Comparison of ENCODE assay signal across 25 mouse cellular contexts in genomic region chr13:99096837-99097236, GRCm38 (mm10).
"Had no signal": no experiment of that assay in that cellular context is flagged by ENCODE, and none has a peak within 500 bp of the region (broad histone marks: within the 10 kb centered on the region; RNA-seq: fewer than 3 reads in every experiment).

No protein-coding gene starts in this region.

- H3K9me3 ChIP-seq: heart, embryonic 12.5 days; hindbrain, embryonic 10.5 days; hindbrain, embryonic 12.5 days; intestine, embryonic 15.5 days; limb, embryonic 10.5 days; limb, embryonic 12.5 days; liver, embryonic 13.5 days had no signal

- H3K4me3 ChIP-seq: gastrocnemius, adult 2 months; heart, adult 2 months; heart, embryonic 12.5 days; hindbrain, embryonic 10.5 days; hindbrain, embryonic 12.5 days; intestine, embryonic 15.5 days; limb, embryonic 10.5 days; limb, embryonic 12.5 days; liver, embryonic 13.5 days had no signal

- H3K4me2 ChIP-seq: heart, embryonic 12.5 days; hindbrain, embryonic 12.5 days; hindbrain, embryonic 14.5 days; intestine, embryonic 15.5 days; limb, embryonic 12.5 days; liver, embryonic 11.5 days; liver, embryonic 13.5 days had no signal

- H3K9ac ChIP-seq: heart, embryonic 12.5 days; hindbrain, embryonic 12.5 days; hindbrain, embryonic 14.5 days; intestine, embryonic 15.5 days; limb, embryonic 12.5 days; liver, embryonic 13.5 days had no signal

- ATAC-seq: forebrain, embryonic 16.5 days; hindbrain, embryonic 16.5 days; inflammation-experienced regulatory T-cells, adult 6 months; intestine, embryonic 15.5 days; intestine, postnatal 0 days had no signal

- H3K27ac ChIP-seq: gastrocnemius, adult 2 months; heart, adult 2 months; hindbrain, embryonic 10.5 days; hindbrain, embryonic 12.5 days; hindbrain, embryonic 14.5 days; intestine, embryonic 15.5 days; limb, embryonic 10.5 days; limb, embryonic 12.5 days; liver, embryonic 13.5 days had no signal

- H3K27me3 ChIP-seq: hindbrain, embryonic 12.5 days; intestine, embryonic 15.5 days; limb, embryonic 12.5 days; liver, embryonic 13.5 days had no signal

- DNase-seq: gastrocnemius, adult 2 months; gastrocnemius, postnatal 10 days; gastrocnemius, postnatal 25 days; heart, adult 2 months; heart, postnatal 10 days; heart, postnatal 4 days; kidney, adult 18-20 months; kidney, adult 8-10 months; kidney, postnatal 10 days; kidney, postnatal 25 days; kidney, postnatal 4 days; liver; liver, embryonic 13.5 days had no signal

- H3K36me3 ChIP-seq: heart, embryonic 12.5 days; hindbrain, embryonic 10.5 days; hindbrain, embryonic 12.5 days; intestine, embryonic 15.5 days; limb, embryonic 10.5 days; limb, embryonic 12.5 days; liver, embryonic 13.5 days had no signal
